Mouse (Mus musculus) cerebellum, adult 11 months (tissue): Measurements from ENCODE around the gene Mip.
"Not testable (repeated sequence)": the region's sequence is repeated elsewhere in the genome, so short reads cannot be mapped to it uniquely, and the experiment has no call there.

Source experiments
- DNase-seq: peaks from one replicate; pipeline ENCODE4 v3.0.0; 2022

The Mip gene

GRCm38 (mm10) chr10:128225538-128225937, at the start of gene Mip:
Mip (plus strand) TSS chr10:128225838.
- DNase-seq: no peak

- DNase-seq: peak; percentile 42
These were observed 49.5 kb upstream of the Mip start for GRCm38 (mm10) chr10:128175996-128176755.

- no peak for DNase-seq
These were observed 48.3 kb upstream of the Mip start for GRCm38 (mm10) chr10:128177316-128177715.

GRCm38 (mm10) chr10:128179989-128180388, 45.6 kb upstream of the Mip start, which contains the start of gene Rbms2:
Rbms2 (minus strand) TSS chr10:128180297.
- DNase-seq: no peak

GRCm38 (mm10) chr10:128184296-128184695, 41.3 kb upstream of the Mip start:
- DNase-seq: no peak

GRCm38 (mm10) chr10:128185277-128185940, 40.2 kb upstream of the Mip start:
- no peak for DNase-seq

GRCm38 (mm10) chr10:128185959-128186358, 39.7 kb upstream of the Mip start:
- DNase-seq: peak; percentile 69

- DNase-seq: no peak
These were observed 38.4 kb upstream of the Mip start for GRCm38 (mm10) chr10:128187181-128187605.

- DNase-seq: peak; percentile 67
These were observed 37.3 kb upstream of the Mip start for GRCm38 (mm10) chr10:128188242-128188877.

- DNase-seq: no peak
These were observed 34.2 kb upstream of the Mip start for GRCm38 (mm10) chr10:128191472-128191871.

GRCm38 (mm10) chr10:128192030-128192766, 33.4 kb upstream of the Mip start:
- not testable (repeated sequence) for DNase-seq

- no peak for DNase-seq
These were observed 32.5 kb upstream of the Mip start for GRCm38 (mm10) chr10:128193113-128193512.

- DNase-seq: peak; percentile 99
These were observed 31.6 kb upstream of the Mip start, which contains the start of gene Gls2 for GRCm38 (mm10) chr10:128194024-128194550. Gls2 (plus strand) TSS chr10:128194457.

- DNase-seq: peak; percentile 62
These were observed 30.8 kb upstream of the Mip start for GRCm38 (mm10) chr10:128194551-128195461.

- no peak for DNase-seq
These were observed 23.8 kb upstream of the Mip start for GRCm38 (mm10) chr10:128201856-128202255.

GRCm38 (mm10) chr10:128204941-128205340, 20.7 kb upstream of the Mip start:
- no peak for DNase-seq

- no peak for DNase-seq
These were observed 17.3 kb upstream of the Mip start for GRCm38 (mm10) chr10:128208326-128208725.

GRCm38 (mm10) chr10:128209311-128210009, 16.2 kb upstream of the Mip start:
- DNase-seq: no peak

GRCm38 (mm10) chr10:128210131-128210530, 15.5 kb upstream of the Mip start:
- no peak for DNase-seq

- no peak for DNase-seq
These were observed 14.7 kb upstream of the Mip start for GRCm38 (mm10) chr10:128210954-128211353.
